9 mouse cellular contexts compared by ENCODE assay signal in genomic region chr6:10970587-10971138, GRCm38 (mm10).
DNase-seq lines count a peak whose midpoint lies in the region; ATAC-seq lines count a peak whose summit lies in the region.
"Had no signal": no experiment of that assay in that cellular context is flagged by ENCODE, and none has a peak within 500 bp of the region (broad histone marks: within the 10 kb centered on the region; RNA-seq: fewer than 3 reads in every experiment).

No protein-coding gene starts in this region.

- no peak overlapping the region for H3K4me3 ChIP-seq in forebrain, embryonic 14.5 days (ENCODE audit: low read depth, low read length)
- H3K4me3 ChIP-seq in midbrain, embryonic 13.5 days (replicated peaks) = no peak overlapping the region

- WGBS in forebrain, embryonic 14.5 days = 3% methylated on average over 11 of the region's 11 CpGs
- WGBS in midbrain, embryonic 13.5 days = 2% methylated on average over 11 of the region's 11 CpGs

- no peaks in the 10 kb centered on the region for H3K36me3 ChIP-seq in forebrain, embryonic 14.5 days (ENCODE audit: control insufficient read depth, insufficient read depth, low read length)
- H3K36me3 ChIP-seq in midbrain, embryonic 13.5 days = no peaks in the 10 kb centered on the region

- peak; percentile 76 for ATAC-seq in forebrain, embryonic 14.5 days
- ATAC-seq in midbrain, embryonic 13.5 days = peak; percentile 92
- no peak for ATAC-seq in erythroblast, adult 5-6 weeks (replicated peaks; ENCODE audit: low FRiP score, poor library complexity, severe bottlenecking)
- ATAC-seq: Patski had no signal

- peaks cover 12% of the 10 kb centered on the region; the same call in 1 of the 2 replicates for H3K4me1 ChIP-seq in forebrain, embryonic 14.5 days (ENCODE audit: control insufficient read depth, insufficient read depth, low read length)
- peaks cover 22% of the 10 kb centered on the region for H3K4me1 ChIP-seq in midbrain, embryonic 13.5 days (replicated peaks)

- peak overlapping the region; percentile 75 for H3K27ac ChIP-seq in forebrain, embryonic 14.5 days (ENCODE audit: low read depth, low read length)
- H3K27ac ChIP-seq in midbrain, embryonic 13.5 days = peak overlapping the region; percentile 80

- peak overlapping the region; percentile 29; the same call in 1 of the 2 replicates for H3K9ac ChIP-seq in forebrain, embryonic 14.5 days (ENCODE audit: low read length)
- 0 out of 2 replicates have a peak overlapping the region, but pooled peaks have one; percentile 1 for H3K9ac ChIP-seq in midbrain, embryonic 13.5 days (replicated peaks)

- peak overlapping the region; percentile 35 for H3K4me2 ChIP-seq in forebrain, embryonic 14.5 days (ENCODE audit: low read length)
- peak overlapping the region; percentile 43 for H3K4me2 ChIP-seq in midbrain, embryonic 13.5 days (replicated peaks)

- peak; percentile 34 for DNase-seq in ES-CJ7 (ENCODE audit: low read depth, low spot score)
- peak; percentile 3 for DNase-seq in cerebellum, adult 11 months
- peak; percentile 80 for DNase-seq in forebrain, embryonic 14.5 days (ENCODE audit: low spot score)
- DNase-seq in kidney, postnatal 4 days = peak; percentile 43 to 55
- no peak for DNase-seq in heart, adult 9 months (ENCODE audit: low spot score in 2 of 2)
- DNase-seq in thymus, adult 18-20 months = no peak

- H3K27me3 ChIP-seq in forebrain, embryonic 14.5 days (replicated peaks; ENCODE audit: control insufficient read depth, insufficient read depth, low read length) = no peaks in the 10 kb centered on the region
- no peaks in the 10 kb centered on the region for H3K27me3 ChIP-seq in midbrain, embryonic 13.5 days

- H3K9me3 ChIP-seq in forebrain, embryonic 14.5 days (replicated peaks; ENCODE audit: control insufficient read depth, low read length) = no peaks in the 10 kb centered on the region
- H3K9me3 ChIP-seq in midbrain, embryonic 13.5 days = no peaks in the 10 kb centered on the region

Comparison
In these comparisons a context has a peak if more than half of its experiments do, and no peak if none do; other contexts are left out.
1. DNase-seq: peak in ES-CJ7 (single experiment), cerebellum, adult 11 months (single experiment), forebrain, embryonic 14.5 days (single experiment) and kidney, postnatal 4 days (2 of 2); none in heart, adult 9 months (0 of 2) and thymus, adult 18-20 months (0 of 2).